Comparison of ENCODE assay signal across 28 mouse cellular contexts in genomic region chr11:106053921-106054320, GRCm38 (mm10). TPM values are rescaled to one million over a fixed set of nuclear protein-coding genes. Genes with fewer than 3 reads are reported as not detected.
DNase-seq lines count a peak whose midpoint lies in the region; ATAC-seq and TF ChIP-seq lines count a peak whose summit lies in the region.
"Had no signal": no experiment of that assay in that cellular context is flagged by ENCODE, and none has a peak within 500 bp of the region (broad histone marks: within the 10 kb centered on the region; RNA-seq: fewer than 3 reads in every experiment).

No protein-coding gene starts in this region.

- no peaks in the 10 kb centered on the region for H3K27me3 ChIP-seq in liver, embryonic 15.5 days
- H3K27me3 ChIP-seq in liver, embryonic 12.5 days (replicated peaks): no peaks in the 10 kb centered on the region
- no peaks in the 10 kb centered on the region for H3K27me3 ChIP-seq in liver, postnatal 0 days (ENCODE audit: insufficient read depth, low read length)
- no peaks in the 10 kb centered on the region for H3K27me3 ChIP-seq in stomach, embryonic 16.5 days (ENCODE audit: control insufficient read depth, insufficient read depth, low read length)
- H3K27me3 ChIP-seq: forebrain, embryonic 13.5 days; heart, embryonic 13.5 days had no signal

- H3K4me1 ChIP-seq in liver, embryonic 15.5 days (replicated peaks): peaks cover 53% of the 10 kb centered on the region
- H3K4me1 ChIP-seq in liver, embryonic 12.5 days: peaks cover 55% of the 10 kb centered on the region
- peaks cover 20% of the 10 kb centered on the region for H3K4me1 ChIP-seq in liver, postnatal 0 days (ENCODE audit: insufficient read depth)
- no peaks in the 10 kb centered on the region for H3K4me1 ChIP-seq in stomach, embryonic 16.5 days (ENCODE audit: control insufficient read depth, insufficient read depth, low read length)
- H3K4me1 ChIP-seq: forebrain, embryonic 10.5 days; forebrain, embryonic 13.5 days; heart, embryonic 10.5 days; heart, embryonic 13.5 days had no signal

- no peak for DNase-seq in liver, postnatal 0 days
- no peak for DNase-seq in cerebellum, postnatal 36 days
- DNase-seq in spleen, postnatal 4 days (ENCODE audit: low spot score in 2 of 2): no peak
- DNase-seq: adrenal gland, adult 2 months; adrenal gland, postnatal 14 days; cerebellum, adult 11-12 months; cerebellum, adult 8-10 months; cerebellum, postnatal 10 days; gastrocnemius, postnatal 10 days; gastrocnemius, postnatal 36 days; heart, adult 2 months; heart, postnatal 14 days; heart, postnatal 4 days had no signal

- WGBS in liver, embryonic 15.5 days (ENCODE audit: insufficient replicate concordance): 72% methylated on average over 2 of the region's 2 CpGs
- WGBS in liver, embryonic 12.5 days (ENCODE audit: insufficient replicate concordance): 88% methylated on average over 2 of the region's 2 CpGs
- WGBS in liver, postnatal 0 days (ENCODE audit: insufficient replicate concordance): 56% methylated on average over 2 of the region's 2 CpGs
- 72% methylated on average over 2 of the region's 2 CpGs for WGBS in stomach, embryonic 16.5 days

- ATAC-seq in liver, embryonic 15.5 days (ENCODE audit: insufficient read depth): no peak
- ATAC-seq in liver, embryonic 12.5 days: no peak
- peak; percentile 74 for ATAC-seq in liver, postnatal 0 days
- ATAC-seq in stomach, embryonic 16.5 days (ENCODE audit: insufficient read depth, low FRiP score): peak; percentile 62; the same call in 1 of the 2 replicates
- ATAC-seq: CD4-positive, CD25-positive, alpha-beta regulatory T cell, adult 4 months; forebrain, embryonic 13.5 days; forebrain, embryonic 16.5 days had no signal

- H3K4me3 ChIP-seq in liver, embryonic 15.5 days (replicated peaks): no peak overlapping the region
- no peak overlapping the region for H3K4me3 ChIP-seq in liver, embryonic 12.5 days
- H3K4me3 ChIP-seq in liver, postnatal 0 days (ENCODE audit: low read depth, low read length): no peak overlapping the region
- no peak overlapping the region for H3K4me3 ChIP-seq in stomach, embryonic 16.5 days (replicated peaks; ENCODE audit: low read length)
- H3K4me3 ChIP-seq: forebrain, embryonic 10.5 days; forebrain, embryonic 13.5 days; heart, adult 2 months; heart, embryonic 10.5 days; heart, embryonic 13.5 days had no signal

- peaks cover 93% of the 10 kb centered on the region for H3K36me3 ChIP-seq in liver, embryonic 15.5 days (replicated peaks)
- peaks cover 97% of the 10 kb centered on the region for H3K36me3 ChIP-seq in liver, embryonic 12.5 days
- H3K36me3 ChIP-seq in liver, postnatal 0 days (replicated peaks; ENCODE audit: insufficient read depth, low read length): peaks cover 81% of the 10 kb centered on the region
- H3K36me3 ChIP-seq in stomach, embryonic 16.5 days (ENCODE audit: control insufficient read depth, insufficient read depth, low read length): peaks cover 18% of the 10 kb centered on the region

- no peak for TF ChIP-seq CTCF in liver, postnatal 0 days (IDR thresholded peaks at IDR 0.05; ENCODE audit: low read depth)

- H3K9ac ChIP-seq in liver, embryonic 15.5 days: no peak overlapping the region
- H3K9ac ChIP-seq in liver, embryonic 12.5 days: no peak overlapping the region
- H3K9ac ChIP-seq in liver, postnatal 0 days (replicated peaks): no peak overlapping the region
- H3K9ac ChIP-seq in stomach, embryonic 16.5 days (ENCODE audit: low read length): no peak overlapping the region
- H3K9ac ChIP-seq: forebrain, embryonic 13.5 days; heart, embryonic 13.5 days; hindbrain, embryonic 14.5 days had no signal

- no peak for TF ChIP-seq EP300 in liver, postnatal 0 days (IDR thresholded peaks at IDR 0.05; ENCODE audit: low read depth)

- peak overlapping the region; percentile 85 for H3K27ac ChIP-seq in liver, embryonic 15.5 days (replicated peaks)
- H3K27ac ChIP-seq in liver, embryonic 12.5 days: no peak overlapping the region
- peak overlapping the region; percentile 72 for H3K27ac ChIP-seq in liver, postnatal 0 days (ENCODE audit: low read depth)
- H3K27ac ChIP-seq in stomach, embryonic 16.5 days (ENCODE audit: low read length): no peak overlapping the region
- H3K27ac ChIP-seq: forebrain, embryonic 10.5 days; forebrain, embryonic 13.5 days; heart, adult 2 months; heart, embryonic 10.5 days; heart, embryonic 13.5 days; hindbrain, embryonic 14.5 days had no signal

- H3K9me3 ChIP-seq in liver, embryonic 15.5 days (replicated peaks): no peaks in the 10 kb centered on the region
- no peaks in the 10 kb centered on the region for H3K9me3 ChIP-seq in liver, embryonic 12.5 days (replicated peaks)
- no peaks in the 10 kb centered on the region for H3K9me3 ChIP-seq in liver, postnatal 0 days (ENCODE audit: low read length)
- no peaks in the 10 kb centered on the region for H3K9me3 ChIP-seq in stomach, embryonic 16.5 days (replicated peaks; ENCODE audit: control insufficient read depth, low read length)
- H3K9me3 ChIP-seq: forebrain, embryonic 10.5 days; forebrain, embryonic 13.5 days; heart, embryonic 10.5 days; heart, embryonic 13.5 days had no signal

- H3K4me2 ChIP-seq in liver, embryonic 15.5 days: no peak overlapping the region
- H3K4me2 ChIP-seq in liver, embryonic 12.5 days: no peak overlapping the region
- no peak overlapping the region for H3K4me2 ChIP-seq in liver, postnatal 0 days (ENCODE audit: low read depth, low read length)
- no peak overlapping the region for H3K4me2 ChIP-seq in stomach, embryonic 16.5 days (ENCODE audit: low read depth, low read length)
- H3K4me2 ChIP-seq: forebrain, embryonic 13.5 days; heart, embryonic 13.5 days; hindbrain, embryonic 14.5 days had no signal

RNA-seq across cellular contexts. Expression of gene Taco1, which starts 11.9 kb away (rescaled TPM):
- polyA plus RNA-seq in liver, embryonic 15.5 days (2015; fragmentation: Nextera tagmentation; extraction: Ambion mirVana): 6.1 and 6.4 TPM in 2 replicates
- polyA plus RNA-seq in liver, embryonic 12.5 days (2016; fragmentation: Nextera tagmentation; extraction: Ambion mirVana): 9.6 and 10.6 TPM in 2 replicates
- 5.5 and 5.6 TPM in 2 replicates for polyA plus RNA-seq in liver, postnatal 0 days (2015; fragmentation: Nextera tagmentation; extraction: Ambion mirVana)
- polyA plus RNA-seq in stomach, embryonic 16.5 days (2015; fragmentation: Nextera tagmentation; extraction: Ambion mirVana): 10.5 and 12.2 TPM in 2 replicates

RNA-seq across cellular contexts. Expression of gene Dcaf7, which starts 17.2 kb away (rescaled TPM):
- 26.6 and 29.6 TPM in 2 replicates for polyA plus RNA-seq in liver, embryonic 15.5 days (2015; fragmentation: Nextera tagmentation; extraction: Ambion mirVana)
- polyA plus RNA-seq in liver, embryonic 12.5 days (2016; fragmentation: Nextera tagmentation; extraction: Ambion mirVana): 41.5 and 43.0 TPM in 2 replicates
- polyA plus RNA-seq in liver, postnatal 0 days (2015; fragmentation: Nextera tagmentation; extraction: Ambion mirVana): 18.6 and 20.6 TPM in 2 replicates
- polyA plus RNA-seq in stomach, embryonic 16.5 days (2015; fragmentation: Nextera tagmentation; extraction: Ambion mirVana): 53.3 and 54.3 TPM in 2 replicates

RNA-seq across cellular contexts. Expression of gene Map3k3, which starts 30.5 kb away (rescaled TPM):
- 5.2 and 6.0 TPM in 2 replicates for polyA plus RNA-seq in liver, embryonic 15.5 days (2015; fragmentation: Nextera tagmentation; extraction: Ambion mirVana)
- polyA plus RNA-seq in liver, embryonic 12.5 days (2016; fragmentation: Nextera tagmentation; extraction: Ambion mirVana): 9.7 and 11.2 TPM in 2 replicates
- polyA plus RNA-seq in liver, postnatal 0 days (2015; fragmentation: Nextera tagmentation; extraction: Ambion mirVana): 4.6 and 4.7 TPM in 2 replicates
- polyA plus RNA-seq in stomach, embryonic 16.5 days (2015; fragmentation: Nextera tagmentation; extraction: Ambion mirVana): 8.1 and 8.2 TPM in 2 replicates

RNA-seq across cellular contexts. Expression of gene Kcnh6, which starts 46.0 kb away (rescaled TPM):
- polyA plus RNA-seq in liver, embryonic 15.5 days (2015; fragmentation: Nextera tagmentation; extraction: Ambion mirVana): 0.05 and 0.07 TPM in 2 replicates
- polyA plus RNA-seq in liver, embryonic 12.5 days (2016; fragmentation: Nextera tagmentation; extraction: Ambion mirVana): 0.06 and 0.08 TPM in 2 replicates
- polyA plus RNA-seq in liver, postnatal 0 days (2015; fragmentation: Nextera tagmentation; extraction: Ambion mirVana): 0.02 TPM in 1 of 2 replicates, not detected in the other
- polyA plus RNA-seq in stomach, embryonic 16.5 days (2015; fragmentation: Nextera tagmentation; extraction: Ambion mirVana): 0.46 and 0.92 TPM in 2 replicates
- polyA plus RNA-seq: C2C12 had no signal

RNA-seq across cellular contexts. Expression of gene Ace3, which starts 59.4 kb away (rescaled TPM):
- polyA plus RNA-seq in liver, embryonic 15.5 days (2015; fragmentation: Nextera tagmentation; extraction: Ambion mirVana): not detected in 2 replicates
- not detected in 2 replicates for polyA plus RNA-seq in liver, embryonic 12.5 days (2016; fragmentation: Nextera tagmentation; extraction: Ambion mirVana)
- polyA plus RNA-seq in liver, postnatal 0 days (2015; fragmentation: Nextera tagmentation; extraction: Ambion mirVana): not detected in 2 replicates
- polyA plus RNA-seq in stomach, embryonic 16.5 days (2015; fragmentation: Nextera tagmentation; extraction: Ambion mirVana): not detected in 2 replicates
- polyA plus RNA-seq: adrenal gland, adult 2 months; C2C12; CD4-positive, CD25-positive, alpha-beta regulatory T cell, adult 4 months; embryonic facial prominence, embryonic 11.5 days; embryonic facial prominence, embryonic 14.5 days; forebrain, embryonic 10.5 days; forebrain, embryonic 13.5 days; forebrain, embryonic 16.5 days; heart, adult 2 months; heart, embryonic 10.5 days; heart, embryonic 13.5 days; heart, embryonic 16.5 days; hindbrain, embryonic 11.5 days; hindbrain, embryonic 14.5 days had no signal

Comparison
In these comparisons a context has a peak if more than half of its experiments do, and no peak if none do; other contexts are left out.
1. ATAC-seq: peak in liver, postnatal 0 days (single experiment) and stomach, embryonic 16.5 days (single experiment); none in liver, embryonic 15.5 days (single experiment) and liver, embryonic 12.5 days (single experiment).
2. H3K27ac ChIP-seq: peak in liver, embryonic 15.5 days (single experiment) and liver, postnatal 0 days (single experiment); none in liver, embryonic 12.5 days (single experiment) and stomach, embryonic 16.5 days (single experiment).